Comparison of ENCODE assay signal across 1 mouse cellular context in the genomic region with DNA sequence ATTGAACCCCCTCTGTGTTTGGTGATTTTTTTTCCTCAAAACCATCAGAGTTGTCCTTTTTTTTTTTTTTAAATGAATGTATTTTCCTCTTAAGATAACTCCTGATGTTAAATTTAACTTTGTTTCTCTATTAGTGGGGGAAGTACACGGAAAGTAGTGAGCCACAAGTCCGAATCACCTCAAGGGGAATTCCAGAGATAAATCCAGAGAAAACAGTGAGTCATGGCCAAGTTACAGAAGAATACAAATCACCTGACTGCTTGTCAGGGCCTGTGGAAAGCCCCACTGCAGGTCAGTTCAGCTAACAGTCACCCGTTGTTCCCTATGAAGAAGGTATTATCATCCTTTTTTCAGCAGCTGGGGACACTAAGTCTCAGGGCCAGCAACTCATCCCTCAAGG.
TF ChIP-seq lines count a peak whose summit lies in the region.

No protein-coding gene starts in this region.

TF ChIP-seq in CH12.LX, 34 proteins besides CTCF, POLR2A, EP300 and RAD21 (continued from another document):
- peak; percentile 22; the same call in 1 of the 2 replicates for TF ChIP-seq USF1 (IDR thresholded peaks at IDR 0.05; ENCODE audit: low read depth, low read length)
- TF ChIP-seq ZNF384 (IDR thresholded peaks at IDR 0.05; ENCODE audit: low read depth, low read length), result peak; percentile 85
- TF ChIP-seq SIN3A (IDR thresholded peaks at IDR 0.05; ENCODE audit: low read length), result no peak
- TF ChIP-seq NELFE (IDR thresholded peaks at IDR 0.05; ENCODE audit: low read depth, low read length), result no peak
- TF ChIP-seq CHD1 (IDR thresholded peaks at IDR 0.05; ENCODE audit: low read depth, low read length), result no peak
- TF ChIP-seq POLR2AphosphoS2 (IDR thresholded peaks at IDR 0.05; ENCODE audit: low read depth, low read length), result no peak
- no peak for TF ChIP-seq TBP (conservative IDR thresholded peaks at IDR 0.05; ENCODE audit: low read depth, low read length)
- no peak for TF ChIP-seq MAZ (IDR thresholded peaks at IDR 0.05; ENCODE audit: low read depth, low read length)
- TF ChIP-seq E2F4 (IDR thresholded peaks at IDR 0.05; ENCODE audit: insufficient replicate concordance, low read depth, low read length), result no peak
- no peak for TF ChIP-seq CHD2 (IDR thresholded peaks at IDR 0.05; ENCODE audit: low read length)
- no peak for TF ChIP-seq ZMIZ1 (IDR thresholded peaks at IDR 0.05; ENCODE audit: low read depth, low read length)
- 0 out of 2 replicates have a peak, but pooled peaks have one; percentile 29 for TF ChIP-seq TCF12 (IDR thresholded peaks at IDR 0.05; ENCODE audit: low read depth, low read length)
- no peak for TF ChIP-seq ELF1 (IDR thresholded peaks at IDR 0.05; ENCODE audit: low read depth, low read length)
- TF ChIP-seq MAFK (IDR thresholded peaks at IDR 0.05; ENCODE audit: insufficient replicate concordance, low read length), result 0 out of 2 replicates have a peak, but pooled peaks have one; percentile 3
- TF ChIP-seq KAT2A (IDR thresholded peaks at IDR 0.05; ENCODE audit: insufficient replicate concordance, low read length), result no peak
- no peak for TF ChIP-seq UBTF (IDR thresholded peaks at IDR 0.05; ENCODE audit: low read depth, low read length)
- TF ChIP-seq HCFC1 (IDR thresholded peaks at IDR 0.05; ENCODE audit: low read depth, low read length), result no peak
- no peak for TF ChIP-seq IRF4 (IDR thresholded peaks at IDR 0.05; ENCODE audit: low read depth, low read length)
- no peak for TF ChIP-seq MYC (IDR thresholded peaks at IDR 0.05; ENCODE audit: low read depth, low read length)
- TF ChIP-seq GABPA (IDR thresholded peaks at IDR 0.05; ENCODE audit: insufficient replicate concordance, low read depth, low read length), result no peak
TF ChIP-seq in CH12.LX: peak in this region for 10.
